Mouse (Mus musculus) C2C12 (cell line): ENCODE measurements around the gene Hmgcll1.

Experiments used
- CTCF ChIP-seq: IDR thresholded peaks from one replicate; pipeline ENCODE4 v1.5.1; 2011; ENCODE audit not compliant: control insufficient read depth, insufficient read depth, insufficient read length
- MAX ChIP-seq: IDR thresholded peaks from one replicate; pipeline ENCODE4 v1.6.1; 2011; ENCODE audit warnings: mild to moderate bottlenecking, control low read depth

DNA sequence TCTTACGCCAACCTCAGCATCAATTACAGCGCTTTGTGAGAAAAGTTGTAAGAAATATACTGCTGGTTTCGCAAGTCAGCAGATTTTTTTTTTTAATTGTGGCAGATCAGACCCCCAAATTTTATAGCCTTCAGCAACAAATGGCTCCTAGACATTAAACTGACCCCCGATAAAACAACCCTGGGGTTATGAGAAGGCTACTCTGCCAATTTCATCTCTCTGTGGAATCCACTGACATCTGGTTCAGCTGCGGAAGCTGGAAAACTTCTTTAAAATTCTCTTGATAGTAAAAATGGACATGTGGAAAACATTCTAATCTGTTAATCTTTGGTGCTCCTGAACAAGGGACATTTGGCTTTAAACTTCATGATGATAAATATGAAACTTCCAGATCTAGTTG lies 82.6 kb downstream of the Hmgcll1 start:
- TF ChIP-seq MAX, result no peak
- TF ChIP-seq CTCF, result no peak
